ENCODE assay signal across 7 mouse cellular contexts in the genomic region with DNA sequence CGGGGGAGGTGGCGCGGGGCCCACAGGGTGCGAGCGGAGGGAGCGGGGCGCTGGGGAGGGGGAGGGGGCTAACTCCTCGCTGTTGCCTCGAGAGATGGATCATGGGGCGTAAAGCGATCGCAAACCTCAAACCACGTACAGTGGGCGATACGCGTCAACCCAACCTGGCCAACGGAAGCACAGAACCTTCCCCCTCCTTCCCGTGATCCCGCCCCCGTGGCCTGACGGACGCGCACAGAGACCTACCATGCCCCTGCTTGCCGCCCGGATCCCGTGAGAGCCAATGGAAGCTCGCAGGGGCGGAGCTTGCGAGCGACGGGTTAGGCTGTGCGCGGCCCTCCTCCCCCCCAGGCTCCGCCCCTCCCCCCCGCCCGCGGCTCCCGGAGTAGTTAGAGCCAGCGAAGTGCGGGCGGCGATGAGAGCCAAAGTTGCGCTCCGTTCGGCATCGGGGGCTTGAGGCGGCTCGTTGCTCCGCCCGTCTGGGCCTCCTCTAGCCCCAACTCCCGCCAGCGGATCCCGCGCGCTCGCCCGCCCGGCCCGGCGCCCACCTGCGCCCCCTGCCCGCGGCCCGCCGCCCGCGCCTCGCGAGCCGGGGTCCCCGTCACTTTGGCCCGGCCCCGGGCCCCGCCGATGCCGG. TPM values are rescaled to one million over a fixed set of nuclear protein-coding genes. Genes with fewer than 3 reads are reported as not detected.
DNase-seq lines count a peak whose midpoint lies in the region; ATAC-seq lines count a peak whose summit lies in the region.

A gene (plus strand): TSS at position 376 of the 637 bp plus-strand sequence.

- peaks cover 8% of the 10 kb centered on the region; the same call in 1 of the 2 replicates for H3K36me3 ChIP-seq in embryonic facial prominence, embryonic 12.5 days
- H3K36me3 ChIP-seq in limb, embryonic 11.5 days (ENCODE audit: control insufficient read depth, insufficient read depth, low read length), result peaks cover 3% of the 10 kb centered on the region; the same call in 1 of the 2 replicates
- H3K36me3 ChIP-seq in midbrain, embryonic 14.5 days (ENCODE audit: control insufficient read depth, insufficient read depth, low read length), result 0 out of 2 replicates have a peak, but pooled peaks cover 4% of the 10 kb centered on the region

- H3K4me2 ChIP-seq in embryonic facial prominence, embryonic 12.5 days (replicated peaks), result peak within 1 kb of the TSS; percentile 91
- peak within 1 kb of the TSS; percentile 91 for H3K4me2 ChIP-seq in limb, embryonic 11.5 days (ENCODE audit: low read depth, severe bottlenecking)
- H3K4me2 ChIP-seq in midbrain, embryonic 14.5 days (ENCODE audit: low read length), result peak within 1 kb of the TSS; percentile 97

- H3K4me1 ChIP-seq in embryonic facial prominence, embryonic 12.5 days, result peaks cover 13% of the 10 kb centered on the region
- H3K4me1 ChIP-seq in limb, embryonic 11.5 days (ENCODE audit: control insufficient read depth, insufficient read depth, low read length), result 0 out of 2 replicates have a peak, but pooled peaks cover 6% of the 10 kb centered on the region
- H3K4me1 ChIP-seq in midbrain, embryonic 14.5 days (ENCODE audit: control insufficient read depth, insufficient read depth, low read length), result peaks cover 9% of the 10 kb centered on the region

- peak within 1 kb of the TSS; percentile 97 for H3K4me3 ChIP-seq in embryonic facial prominence, embryonic 12.5 days
- H3K4me3 ChIP-seq in limb, embryonic 11.5 days (ENCODE audit: low read depth, low read length), result peak within 1 kb of the TSS; percentile 98
- peak within 1 kb of the TSS; percentile 95 for H3K4me3 ChIP-seq in midbrain, embryonic 14.5 days (replicated peaks; ENCODE audit: low read depth, low read length)

- no peaks in the 10 kb centered on the region for H3K9me3 ChIP-seq in embryonic facial prominence, embryonic 12.5 days
- H3K9me3 ChIP-seq in limb, embryonic 11.5 days (ENCODE audit: control insufficient read depth, low read length), result no peaks in the 10 kb centered on the region
- H3K9me3 ChIP-seq in midbrain, embryonic 14.5 days (ENCODE audit: control insufficient read depth, low read length), result no peaks in the 10 kb centered on the region

- WGBS in embryonic facial prominence, embryonic 12.5 days, result under 1% methylated on average over 59 of the region's 76 CpGs
- WGBS in limb, embryonic 11.5 days, result under 1% methylated on average over 59 of the region's 76 CpGs
- WGBS in midbrain, embryonic 14.5 days, result under 1% methylated on average over 69 of the region's 76 CpGs

- H3K9ac ChIP-seq in embryonic facial prominence, embryonic 12.5 days, result peak within 1 kb of the TSS; percentile 97
- peak within 1 kb of the TSS; percentile 93 for H3K9ac ChIP-seq in limb, embryonic 11.5 days (ENCODE audit: low read length)
- peak within 1 kb of the TSS; percentile 79 for H3K9ac ChIP-seq in midbrain, embryonic 14.5 days (replicated peaks; ENCODE audit: low read length)

- ATAC-seq in embryonic facial prominence, embryonic 12.5 days (ENCODE audit: insufficient number of reproducible peaks, insufficient read depth, low FRiP score, low TSS enrichment), result peak; percentile 99
- ATAC-seq in limb, embryonic 11.5 days (ENCODE audit: insufficient number of reproducible peaks, low FRiP score, low TSS enrichment, low read depth), result peak; percentile 94
- ATAC-seq in midbrain, embryonic 14.5 days (ENCODE audit: low FRiP score, low TSS enrichment), result peak; percentile 96

- peak within 1 kb of the TSS; percentile 100 for H3K27ac ChIP-seq in embryonic facial prominence, embryonic 12.5 days
- H3K27ac ChIP-seq in limb, embryonic 11.5 days (replicated peaks; ENCODE audit: low read depth, low read length), result peak within 1 kb of the TSS; percentile 98
- peak within 1 kb of the TSS; percentile 99 for H3K27ac ChIP-seq in midbrain, embryonic 14.5 days (replicated peaks; ENCODE audit: low read depth, low read length)

- H3K27me3 ChIP-seq in embryonic facial prominence, embryonic 12.5 days, result no peaks in the 10 kb centered on the region
- H3K27me3 ChIP-seq in limb, embryonic 11.5 days (ENCODE audit: control insufficient read depth, insufficient read depth, low read length), result no peaks in the 10 kb centered on the region
- no peaks in the 10 kb centered on the region for H3K27me3 ChIP-seq in midbrain, embryonic 14.5 days (ENCODE audit: control insufficient read depth, insufficient read depth, low read length)

- peak; percentile 99 for DNase-seq in adrenal gland, postnatal 25 days
- peak; percentile 100 for DNase-seq in heart, adult 11 months
- peak; percentile 99 for DNase-seq in kidney, adult 18-20 months
- peak; percentile 99 for DNase-seq in limb, embryonic 11.5 days (ENCODE audit: low spot score)
- DNase-seq in midbrain, embryonic 14.5 days, result peak; percentile 99
- peak; percentile 97 to 99 for DNase-seq in spleen, adult 18-20 months

RNA-seq across cellular contexts. Expression of the gene that starts here (rescaled TPM):
- 45.6 and 54.7 TPM in 2 replicates for total RNA-seq in adrenal gland, postnatal 25 days (2021)
- polyA plus RNA-seq in embryonic facial prominence, embryonic 12.5 days (2016; fragmentation: Nextera tagmentation; extraction: Ambion mirVana), result 13.0 TPM in 2 replicates
- 15.1 and 17.9 TPM in 2 replicates for polyA plus RNA-seq in limb, embryonic 11.5 days (2014; fragmentation: Nextera tagmentation; extraction: Ambion mirVana)
- polyA plus RNA-seq in midbrain, embryonic 14.5 days (2014; fragmentation: Nextera tagmentation; extraction: Ambion mirVana), result 6.6 and 7.6 TPM in 2 replicates

Comparison
In these comparisons a context has a peak if more than half of its experiments do, and no peak if none do; other contexts are left out.
1. Peak in every context shown above with its lines: DNase-seq, ATAC-seq, H3K4me3 ChIP-seq and H3K27ac ChIP-seq.